Mouse (Mus musculus) fibroblast of lung, adult 2 months (primary cell): Measurements from ENCODE around the gene S100a11.
A peak's percentile ranks its signal among the peaks of the same experiment; 100 is the strongest.

ENCODE experiments used
- DNase-seq: peaks from one replicate; pipeline ENCODE4 v3.0.0-alpha.2; 2011; ENCODE audit warnings: low read depth

Gene S100a11

DNA sequence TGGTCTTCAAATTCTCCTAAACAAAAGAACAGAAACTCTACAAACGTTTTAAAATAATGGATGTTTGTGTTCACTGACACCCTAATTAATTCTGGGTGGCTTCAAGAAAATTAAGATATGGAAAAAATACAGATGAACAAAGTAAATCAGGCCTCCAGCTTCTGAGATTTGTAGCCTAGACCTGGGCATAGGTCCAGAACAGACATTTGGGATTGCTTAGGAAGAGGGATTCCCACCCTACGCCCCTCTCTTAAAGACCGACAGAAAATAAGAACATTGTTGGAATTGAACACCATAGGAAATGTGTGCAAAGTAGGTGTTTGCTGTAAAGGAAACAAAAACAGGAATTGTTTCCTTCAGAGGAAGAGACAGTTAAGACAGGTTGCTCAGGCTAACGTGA lies 37.2 kb downstream of the S100a11 start:
- DNase-seq: no peak

DNA sequence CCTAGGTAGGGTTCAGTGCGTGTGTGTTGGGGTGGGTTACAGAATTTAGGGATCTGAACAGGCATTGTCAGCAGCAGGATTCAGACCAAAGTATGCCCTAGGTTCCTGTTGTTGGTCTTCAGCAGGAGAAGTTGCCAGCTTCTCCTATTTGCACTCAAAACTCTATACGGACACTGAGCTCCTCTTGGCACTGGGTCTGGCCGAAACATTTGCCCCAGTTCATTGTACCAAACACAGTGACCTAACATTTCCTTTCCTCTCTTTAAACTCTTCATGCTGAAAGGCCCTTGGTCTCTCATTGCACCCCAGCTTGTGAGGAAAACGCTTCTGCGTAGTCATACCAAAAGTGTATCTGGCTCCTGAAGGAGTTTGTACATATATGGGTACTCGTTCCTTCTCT lies 39.7 kb downstream of the S100a11 start:
- DNase-seq: no peak

DNA sequence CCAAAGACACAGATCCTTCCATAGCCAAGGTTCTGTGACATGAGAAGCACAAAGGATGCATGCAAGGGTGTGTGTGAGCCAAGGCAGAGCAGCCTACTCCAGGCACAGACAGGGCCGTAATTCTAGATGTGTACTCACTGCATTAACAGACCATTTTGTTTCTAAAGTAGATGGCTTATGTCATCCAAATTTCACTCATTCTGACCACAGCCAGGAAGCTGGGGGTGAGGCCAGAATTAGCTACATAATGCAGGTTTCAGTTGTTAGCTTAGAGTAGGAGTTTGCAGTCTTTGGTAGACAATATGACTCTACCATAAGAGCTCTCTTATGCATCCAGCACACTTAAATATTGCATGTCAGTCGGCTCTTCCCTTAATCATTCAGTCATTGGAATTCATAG lies 42.1 kb downstream of the S100a11 start:
- DNase-seq: no peak

DNA sequence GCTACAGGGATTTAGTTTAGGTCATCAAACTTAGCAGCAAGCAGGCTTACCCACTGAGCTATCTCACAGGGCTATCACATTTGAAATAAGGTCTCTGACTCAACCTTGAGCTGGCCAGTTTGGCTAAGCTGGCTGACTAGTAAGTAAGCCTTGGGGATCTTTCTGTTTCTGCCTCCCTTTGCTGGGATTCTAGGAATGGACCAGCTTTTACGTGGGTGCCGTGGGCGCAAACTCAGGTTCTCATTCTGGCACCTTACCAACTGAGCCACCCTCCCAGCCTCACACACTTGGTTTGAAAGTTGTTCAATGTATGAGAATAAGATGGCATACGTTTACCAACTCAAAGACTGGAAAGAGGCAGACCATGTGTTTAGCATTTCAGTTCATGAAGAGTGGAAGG lies 42.9 kb downstream of the S100a11 start:
- DNase-seq: no peak

DNA sequence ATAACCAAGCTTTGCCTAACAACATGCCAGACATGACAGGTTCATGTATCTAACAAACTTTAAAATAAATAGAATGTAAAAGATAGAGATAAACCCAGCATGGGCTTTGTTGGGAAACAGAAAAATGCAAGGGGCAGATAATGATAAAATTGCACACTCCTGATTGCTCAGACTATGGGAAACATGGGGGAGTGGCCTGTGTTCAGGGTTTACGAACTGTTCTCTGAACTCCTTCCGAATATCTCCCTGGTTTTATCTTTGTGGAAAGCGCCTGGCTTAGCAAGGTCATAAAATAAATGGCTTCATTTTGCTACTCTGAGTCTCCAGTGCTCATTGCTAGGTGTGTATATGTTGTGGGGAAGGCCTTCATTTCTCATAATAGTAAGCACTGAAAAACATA lies 46.6 kb downstream of the S100a11 start:
- no peak for DNase-seq

DNA sequence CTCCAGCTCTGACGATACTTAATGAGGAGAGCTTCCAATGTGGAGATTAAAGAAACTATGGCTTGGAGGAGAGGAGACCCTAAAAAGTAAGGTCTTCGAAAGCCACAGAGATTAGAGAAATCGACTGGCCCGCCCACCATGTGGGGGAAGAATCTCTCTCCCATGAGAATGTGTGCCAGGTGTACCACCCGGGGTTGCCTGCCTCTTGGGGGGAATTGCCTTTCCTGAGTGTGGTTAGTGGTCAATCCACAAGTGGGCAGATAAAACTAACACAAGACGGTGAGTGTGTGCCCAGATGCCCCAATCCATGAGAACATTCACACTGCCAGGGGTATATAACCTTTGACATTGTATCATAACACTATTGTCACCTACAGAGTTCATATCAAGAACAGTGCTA lies 47.4 kb downstream of the S100a11 start:
- no peak for DNase-seq

DNA sequence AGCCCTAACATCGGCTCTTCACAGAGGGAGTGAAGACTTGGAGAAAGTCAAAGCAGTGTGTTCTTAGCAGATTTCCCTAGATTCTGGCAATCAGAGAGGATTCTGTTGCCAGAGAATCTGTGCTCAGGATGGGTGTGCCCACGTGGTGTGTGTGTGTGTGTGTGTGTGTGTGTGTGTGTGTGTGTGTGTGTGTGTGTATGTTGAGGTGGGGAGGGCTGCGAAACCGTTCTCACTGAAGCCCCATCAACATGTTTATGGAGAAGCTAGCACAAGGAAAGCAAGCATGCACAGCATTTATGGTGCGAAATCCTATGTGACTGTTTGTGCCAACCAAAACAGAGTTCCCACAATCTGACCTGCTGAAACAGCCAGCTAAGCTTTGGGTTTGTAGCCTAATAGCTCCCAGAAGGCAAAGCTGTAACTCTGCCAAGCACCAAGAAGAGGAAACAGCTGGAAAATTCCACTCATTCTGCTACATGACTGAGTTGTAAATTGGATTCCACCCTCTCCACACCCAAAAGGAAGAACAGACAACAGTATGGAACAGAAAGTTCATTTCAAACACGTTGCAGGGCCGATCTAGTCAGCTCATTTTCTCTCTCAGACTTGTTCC lies 48.2 kb downstream of the S100a11 start:
- DNase-seq: peak; percentile 93

DNA sequence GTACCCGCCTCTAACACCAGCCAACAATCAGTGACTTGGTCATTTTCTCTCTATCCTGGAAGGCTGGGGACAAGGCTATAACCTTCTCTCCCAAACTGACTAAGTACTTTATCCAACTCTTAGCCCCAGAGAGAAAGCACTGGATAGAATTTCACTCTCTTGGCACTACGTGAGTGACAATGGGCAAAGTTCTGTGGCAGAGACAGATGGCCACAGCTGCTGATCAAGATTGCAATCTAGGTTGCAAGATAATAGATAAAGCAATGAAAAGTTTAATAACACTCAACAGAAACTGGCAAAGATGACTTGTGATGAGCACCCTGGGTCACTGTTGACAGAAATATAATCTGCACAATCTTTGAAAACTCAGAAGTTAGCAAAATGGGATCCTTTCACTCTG lies 48.8 kb downstream of the S100a11 start:
- no peak for DNase-seq

DNA sequence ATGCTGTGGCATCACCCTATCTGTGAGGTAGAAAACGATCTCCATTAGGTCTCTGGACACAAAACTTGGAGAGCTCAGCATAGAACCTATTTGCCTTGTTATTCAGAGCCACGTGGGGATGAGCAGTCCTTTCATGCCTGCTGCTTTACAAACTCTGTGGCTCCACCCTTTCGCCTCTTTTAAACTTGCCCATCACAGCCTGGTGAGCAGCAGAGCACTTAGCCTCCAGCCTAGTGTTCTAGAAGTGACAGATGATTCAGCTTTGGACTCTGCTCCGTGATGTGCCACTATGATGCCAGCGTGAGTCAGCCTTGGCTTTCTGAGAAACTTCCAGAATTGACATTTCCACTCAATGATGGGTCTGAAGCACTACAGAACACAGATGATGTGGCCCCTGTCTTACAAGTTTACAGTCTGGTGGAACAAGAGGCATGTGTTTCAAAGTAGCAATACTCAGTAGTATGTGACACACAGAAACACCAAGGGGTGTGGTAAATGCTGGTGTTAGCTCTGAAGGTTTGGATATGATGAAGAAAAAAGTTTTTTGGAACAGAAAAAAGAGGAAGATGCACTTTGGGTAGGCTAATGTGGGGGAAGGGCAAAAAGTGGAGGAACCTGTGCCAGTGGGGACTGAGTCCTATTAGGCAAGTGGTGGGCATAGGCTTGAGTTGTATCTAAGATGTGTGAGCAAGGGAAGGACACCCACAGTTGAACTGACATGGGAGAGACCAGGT lies 51.9 kb downstream of the S100a11 start:
- no peak for DNase-seq
